Mouse (Mus musculus): ENCODE data around the gene Serf2.
A peak's percentile ranks its signal among the peaks of the same experiment; 100 is the strongest.

Serf2 gene

GRCm38 (mm10) chr2:121448739-121449535, at the start of gene Serf2:
Gene Serf2 (plus strand): TSS chr2:121449195.
- peak; percentile 99 for DNase-seq (ENCODE audit: low read depth)

GRCm38 (mm10) chr2:121403296-121403695, 45.7 kb upstream of the Serf2 start:
- DNase-seq (ENCODE audit: low read depth), result no peak

- peak; percentile 89 for DNase-seq (ENCODE audit: low read depth)
These were observed 40.8 kb upstream of the Serf2 start for GRCm38 (mm10) chr2:121408160-121408559.

GRCm38 (mm10) chr2:121412843-121413386, 36.1 kb upstream of the Serf2 start:
- DNase-seq (ENCODE audit: low read depth), result no peak

GRCm38 (mm10) chr2:121413387-121414042, 35.5 kb upstream of the Serf2 start, which contains the start of the genes Pdia3 and Catsper2:
Gene Pdia3 (plus strand): TSS chr2:121413775.
Gene Catsper2 (minus strand): TSS chr2:121413792.
- peak; percentile 93 for DNase-seq (ENCODE audit: low read depth)

- peak; percentile 88 for DNase-seq (ENCODE audit: low read depth)
These were observed 34.8 kb upstream of the Serf2 start for GRCm38 (mm10) chr2:121414139-121414685.

GRCm38 (mm10) chr2:121415103-121415502, 33.9 kb upstream of the Serf2 start:
- DNase-seq (ENCODE audit: low read depth), result peak; percentile 63

GRCm38 (mm10) chr2:121415591-121415990, 33.4 kb upstream of the Serf2 start:
- DNase-seq (ENCODE audit: low read depth), result no peak

GRCm38 (mm10) chr2:121416356-121416755, 32.6 kb upstream of the Serf2 start:
- peak; percentile 61 for DNase-seq (ENCODE audit: low read depth)

- DNase-seq (ENCODE audit: low read depth), result no peak
These were observed 30.5 kb upstream of the Serf2 start for GRCm38 (mm10) chr2:121418476-121418875.

- no peak for DNase-seq (ENCODE audit: low read depth)
These were observed 25.8 kb upstream of the Serf2 start for GRCm38 (mm10) chr2:121423166-121423565.

- DNase-seq (ENCODE audit: low read depth), result no peak
These were observed 23.1 kb upstream of the Serf2 start for GRCm38 (mm10) chr2:121425890-121426289.

- DNase-seq (ENCODE audit: low read depth), result peak; percentile 80
These were observed 14.1 kb upstream of the Serf2 start for GRCm38 (mm10) chr2:121434854-121435253.

GRCm38 (mm10) chr2:121439746-121440145, 9.2 kb upstream of the Serf2 start:
- no peak for DNase-seq (ENCODE audit: low read depth)

- no peak for DNase-seq (ENCODE audit: low read depth)
These were observed 8.0 kb upstream of the Serf2 start for GRCm38 (mm10) chr2:121440834-121441605.

- no peak for DNase-seq (ENCODE audit: low read depth)
These were observed 7.2 kb upstream of the Serf2 start for GRCm38 (mm10) chr2:121441800-121442199.

GRCm38 (mm10) chr2:121442259-121443067, 6.5 kb upstream of the Serf2 start:
- peak; percentile 92 for DNase-seq (ENCODE audit: low read depth)

GRCm38 (mm10) chr2:121443068-121443349, 6.0 kb upstream of the Serf2 start:
- DNase-seq (ENCODE audit: low read depth), result no peak

GRCm38 (mm10) chr2:121444178-121444577, 4.8 kb upstream of the Serf2 start, which contains the start of gene Ell3:
Gene Ell3 (minus strand): TSS chr2:121444278.
- no peak for DNase-seq (ENCODE audit: low read depth)

GRCm38 (mm10) chr2:121445117-121445516, 3.9 kb upstream of the Serf2 start:
- DNase-seq (ENCODE audit: low read depth), result no peak

GRCm38 (mm10) chr2:121446506-121446905, 2.5 kb upstream of the Serf2 start:
- DNase-seq (ENCODE audit: low read depth), result no peak
